Mouse (Mus musculus) lung, embryonic 14.5 days (tissue): ENCODE results near the gene Cpn1. TPM values are rescaled to one million over a fixed set of nuclear protein-coding genes. Genes with fewer than 3 reads are reported as not detected.

Experiments used
- ATAC-seq: fragments of 200-750 bp; cut with Nextera tagmentation; 2 replicates; pipeline ENCODE4 v1.8.0; 2017; ENCODE audit warnings: mild to moderate bottlenecking, moderate TSS enrichment, moderate library complexity; ENCODE audit not compliant: insufficient read depth
- DNase-seq: peaks from one replicate; pipeline ENCODE4 v3.0.0-alpha.2; 2015
- H3K27ac ChIP-seq: fragments of 300-500 bp; sonication (generic); 2 replicates; pipeline ENCODE4 v1.5.1; 2014; ENCODE audit warnings: low read depth, mild to moderate bottlenecking, moderate library complexity
- H3K27me3 ChIP-seq: fragments of 300-500 bp; sonication (generic); 2 replicates; pipeline ENCODE4 v1.6.1; 2014; ENCODE audit warnings: low read length, control low read depth; ENCODE audit not compliant: insufficient read depth
- H3K36me3 ChIP-seq: fragments of 300-500 bp; sonication (generic); 2 replicates; pipeline ENCODE4 v1.6.1; 2014; ENCODE audit warnings: control low read depth; ENCODE audit not compliant: insufficient read depth
- H3K4me1 ChIP-seq: fragments of 300-500 bp; sonication (generic); 2 replicates; pipeline ENCODE4 v1.6.1; 2014; ENCODE audit warnings: antibody characterized with exemption, control low read depth; ENCODE audit not compliant: insufficient read depth
- H3K4me2 ChIP-seq: fragments of 300-500 bp; sonication (generic); 2 replicates; pipeline ENCODE4 v1.6.1; 2014; ENCODE audit warnings: mild to moderate bottlenecking
- H3K4me3 ChIP-seq: fragments of 300-500 bp; sonication (generic); 2 replicates; pipeline ENCODE4 v1.5.1; 2014; ENCODE audit warnings: low read depth, low read length
- H3K9ac ChIP-seq: fragments of 300-500 bp; sonication (generic); 2 replicates; pipeline ENCODE4 v1.6.1; 2014
- H3K9me3 ChIP-seq: fragments of 300-500 bp; sonication (generic); 2 replicates; pipeline ENCODE4 v1.6.1; 2016; ENCODE audit warnings: low read depth, low read length, control low read depth
- CTCF ChIP-seq: IDR thresholded peaks from 2 replicates; pipeline ENCODE4 v1.5.1; 2016; ENCODE audit warnings: antibody characterized with exemption, low read depth
- whole genome bisulfite sequencing: fragments of 180-500 bp; shearing (Covaris S2); extraction: QIAGEN DNeasy Blood & Tissue Kit; methylation state at CpG from one replicate; pipeline ENCODE4 v1.1.7; 2014; 5-methylcytosine and 5-hydroxymethylcytosine counted together
- polyA plus RNA-seq: library from polyadenylated mRNA; unstranded; fragments of >200 nt; fragmentation: Nextera tagmentation; extraction: Ambion mirVana; gene quantifications from 2 replicates; pipeline ENCODE4 v1.2.1, GENCODE M21; 2014

The Cpn1 gene
- polyA plus RNA-seq, 1 experiment from 2014 or later, result 5.4 TPM

GRCm38 (mm10) chr19:43968436-43969026 lies 17.8 kb downstream of the Cpn1 start:
- ATAC-seq, result no peak
- H3K4me1 ChIP-seq, result no peaks in the 10 kb centered on the region
- 59% methylated on average over 10 of the region's 11 CpGs for WGBS
- DNase-seq, result no peak
- no peak overlapping the region for H3K9ac ChIP-seq
- no peaks in the 10 kb centered on the region for H3K27me3 ChIP-seq
- H3K36me3 ChIP-seq, result no peaks in the 10 kb centered on the region
- H3K4me2 ChIP-seq, result no peak overlapping the region
- no peaks in the 10 kb centered on the region for H3K9me3 ChIP-seq
- no peak overlapping the region for H3K4me3 ChIP-seq
- no peak overlapping the region for H3K27ac ChIP-seq
- no peak for TF ChIP-seq CTCF

- WGBS, result 75% methylated on average over 2 of the region's 2 CpGs
- no peak for TF ChIP-seq CTCF
- no peaks in the 10 kb centered on the region for H3K27me3 ChIP-seq
- no peak for ATAC-seq
- no peaks in the 10 kb centered on the region for H3K9me3 ChIP-seq
- no peak overlapping the region for H3K27ac ChIP-seq
- H3K9ac ChIP-seq, result no peak overlapping the region
- H3K4me1 ChIP-seq, result no peaks in the 10 kb centered on the region
- H3K4me3 ChIP-seq, result no peak overlapping the region
- H3K36me3 ChIP-seq, result no peaks in the 10 kb centered on the region
- H3K4me2 ChIP-seq, result no peak overlapping the region
- no peak for DNase-seq
Measured at GRCm38 (mm10) chr19:43966481-43966880, 19.9 kb downstream of the Cpn1 start.

- Histone ChIP-seq H3K4me3 (no peak overlapping the region), H3K4me1 (no peaks in the 10 kb centered on the region), H3K4me2 (no peak overlapping the region), H3K27ac (no peak overlapping the region), H3K36me3 (no peaks in the 10 kb centered on the region), H3K9me3 (no peaks in the 10 kb centered on the region), H3K9ac (no peak overlapping the region), H3K27me3 (no peaks in the 10 kb centered on the region)
- ATAC-seq (no peak), DNase-seq (no peak)
- 63% methylated on average over 11 of the region's 11 CpGs for WGBS
- TF ChIP-seq CTCF, result no peak
Measured at GRCm38 (mm10) chr19:43965496-43966085, 20.8 kb downstream of the Cpn1 start.

- 66% methylated on average over 9 of the region's 9 CpGs for WGBS
Measured at GRCm38 (mm10) chr19:43962795-43963194, 23.6 kb downstream of the Cpn1 start.

GRCm38 (mm10) chr19:43961185-43961584 lies 25.2 kb downstream of the Cpn1 start:
- no peak overlapping the region for H3K4me2 ChIP-seq
- peak; percentile 58 for TF ChIP-seq CTCF

More at GRCm38 (mm10) chr19:43962795-43963194, 23.6 kb downstream of the Cpn1 start:
- H3K4me3 ChIP-seq, result no peak overlapping the region
- ATAC-seq (no peak), DNase-seq (no peak)
- H3K4me1 ChIP-seq, result peaks cover 2% of the 10 kb centered on the region; the same call in 1 of the 2 replicates
- no peak overlapping the region for H3K4me2 ChIP-seq
- no peak overlapping the region for H3K27ac ChIP-seq
- no peak for TF ChIP-seq CTCF
- H3K9me3 ChIP-seq, result no peaks in the 10 kb centered on the region
- H3K9ac ChIP-seq, result no peak overlapping the region
- H3K27me3 ChIP-seq, result no peaks in the 10 kb centered on the region
- no peaks in the 10 kb centered on the region for H3K36me3 ChIP-seq

GRCm38 (mm10) chr19:43960014-43960413 lies 26.3 kb downstream of the Cpn1 start:
- 69% methylated on average over 11 of the region's 11 CpGs for WGBS
- H3K4me1 ChIP-seq, result peaks cover 5% of the 10 kb centered on the region; the same call in 1 of the 2 replicates
- no peak overlapping the region for H3K4me2 ChIP-seq
- H3K27me3 ChIP-seq, result no peaks in the 10 kb centered on the region
- TF ChIP-seq CTCF, result no peak
- no peak overlapping the region for H3K9ac ChIP-seq
- H3K4me3 ChIP-seq, result no peak overlapping the region
- H3K9me3 ChIP-seq, result no peaks in the 10 kb centered on the region
- H3K36me3 ChIP-seq, result no peaks in the 10 kb centered on the region
- ATAC-seq (no peak), DNase-seq (no peak)
- H3K27ac ChIP-seq, result no peak overlapping the region

More at GRCm38 (mm10) chr19:43961185-43961584, 25.2 kb downstream of the Cpn1 start:
- Histone ChIP-seq H3K36me3 (no peaks in the 10 kb centered on the region), H3K9me3 (no peaks in the 10 kb centered on the region), H3K9ac (no peak overlapping the region), H3K4me1 (peaks cover 5% of the 10 kb centered on the region; the same call in 1 of the 2 replicates), H3K27me3 (no peaks in the 10 kb centered on the region), H3K4me3 (no peak overlapping the region), H3K27ac (no peak overlapping the region)
- no peak for ATAC-seq
- DNase-seq, result peak; percentile 53
- WGBS, result 78% methylated on average over 2 of the region's 2 CpGs

- DNase-seq (peak; percentile 85), ATAC-seq (peak; percentile 35)
- TF ChIP-seq CTCF, result peak; percentile 95
- Histone ChIP-seq H3K27ac (no peak overlapping the region), H3K4me2 (no peak overlapping the region), H3K27me3 (no peaks in the 10 kb centered on the region), H3K9me3 (no peaks in the 10 kb centered on the region), H3K4me3 (no peak overlapping the region), H3K9ac (no peak overlapping the region), H3K36me3 (no peaks in the 10 kb centered on the region), H3K4me1 (peaks cover 5% of the 10 kb centered on the region; the same call in 1 of the 2 replicates)
- 28% methylated on average over 2 of the region's 2 CpGs for WGBS
Measured at GRCm38 (mm10) chr19:43959162-43959561, 27.2 kb downstream of the Cpn1 start.
